Mouse (Mus musculus): ENCODE data around the gene Ip6k1. TPM values are rescaled to one million over a fixed set of nuclear protein-coding genes. Genes with fewer than 3 reads are reported as not detected.
"Not testable (repeated sequence)": the region's sequence is repeated elsewhere in the genome, so short reads cannot be mapped to it uniquely, and the experiment has no call there.

The Ip6k1 gene
- total RNA-seq, 2 experiments from 2014 or later = 153 to 160 TPM

GRCm38 (mm10) chr9:107981684-107982605 lies 20.4 kb upstream of the Ip6k1 start:
- no peak for DNase-seq
- intact Hi-C loops (cut with DNase I) = no loop called here

DNA sequence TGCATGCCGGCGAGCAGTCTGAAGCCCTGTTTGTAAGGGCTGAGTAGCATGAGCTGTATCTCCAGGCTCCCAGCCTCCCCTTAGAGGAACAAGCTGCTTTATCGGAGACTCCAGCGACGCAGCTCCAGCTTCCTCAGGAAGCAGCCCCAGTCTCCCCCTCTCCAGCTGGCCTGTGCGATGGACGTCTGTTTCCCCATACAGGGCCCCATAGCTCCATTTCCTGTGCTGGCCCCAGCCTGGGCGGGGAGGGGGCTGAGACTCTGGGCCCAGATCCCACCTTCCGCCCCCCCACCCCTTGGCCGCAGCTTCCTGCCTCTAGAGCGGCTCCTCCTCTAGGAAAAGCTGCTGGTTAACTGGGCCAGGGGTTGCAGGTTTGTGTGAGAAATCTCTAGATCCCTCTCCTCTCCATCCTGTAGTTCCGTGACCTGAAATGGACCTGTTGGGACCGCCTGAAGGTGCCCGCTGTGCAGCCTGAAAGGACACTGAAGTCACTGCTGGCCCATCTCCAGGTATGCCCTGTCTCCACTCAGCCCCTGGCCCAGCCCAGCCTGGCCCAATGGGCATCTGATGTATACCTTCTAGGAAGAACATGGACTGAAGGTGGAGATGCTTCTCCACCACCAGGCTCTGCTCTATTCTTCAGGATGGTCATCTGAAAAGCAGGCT lies 19.5 kb upstream of the Ip6k1 start, which contains the start of gene Gm20661:
Gene Gm20661 (plus strand): TSS at position 378 of the 666 bp plus-strand sequence.
- peak; percentile 51 for DNase-seq
- intact Hi-C loops (cut with DNase I) = no loop called here

GRCm38 (mm10) chr9:107983421-107983890 lies 18.8 kb upstream of the Ip6k1 start:
- intact Hi-C loops (cut with DNase I) = no loop called here
- DNase-seq = peak; percentile 52

DNA sequence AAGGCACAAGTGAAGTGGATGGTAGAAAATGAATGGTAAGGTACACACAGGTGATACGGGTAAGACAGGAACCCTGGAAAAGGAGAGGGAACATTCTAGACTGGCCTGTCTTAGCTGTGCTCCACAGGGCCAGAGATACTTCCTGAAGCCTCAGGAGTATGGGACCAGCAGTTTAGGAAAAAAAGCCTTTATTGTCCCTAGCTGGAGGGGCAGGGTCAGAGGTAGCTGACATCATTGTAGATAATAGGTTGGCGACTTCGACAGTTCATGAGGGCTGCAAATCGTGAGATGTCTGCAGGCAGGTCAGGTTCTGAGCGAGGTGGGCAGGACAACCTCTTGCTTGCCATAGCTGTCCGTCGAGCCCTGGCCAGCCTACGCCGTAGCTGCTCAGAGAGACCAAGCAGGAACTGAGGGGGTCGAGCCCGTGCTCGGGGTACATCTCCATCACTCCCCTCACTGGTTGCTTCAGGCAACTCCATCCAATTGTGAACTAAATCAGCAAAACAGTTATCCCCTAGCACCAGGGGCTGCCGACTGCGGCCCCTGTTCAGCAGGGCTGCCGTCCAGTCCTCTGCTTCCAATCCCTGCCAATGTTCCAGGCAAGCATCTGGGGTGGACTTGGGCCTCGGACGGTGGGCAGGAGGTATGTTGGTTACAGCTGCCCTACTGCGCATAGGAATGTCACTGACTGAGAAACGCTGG lies 18.1 kb upstream of the Ip6k1 start:
- DNase-seq = no peak

DNA sequence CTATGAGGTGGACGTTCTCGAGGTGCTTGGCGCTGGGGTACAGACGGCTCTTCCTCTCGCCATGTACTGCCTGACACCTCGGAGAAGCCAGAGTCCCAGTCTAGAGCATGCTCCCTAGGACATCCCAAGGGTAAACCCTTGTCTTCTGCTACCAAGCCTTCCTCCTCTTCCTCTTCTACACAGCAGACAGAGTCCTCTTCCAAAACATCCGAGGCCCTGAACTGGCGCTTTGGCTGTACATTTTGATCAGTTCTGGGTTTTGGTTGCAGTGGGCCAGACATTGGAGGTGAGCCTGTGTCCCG lies 17.6 kb upstream of the Ip6k1 start:
- no peak for DNase-seq
- intact Hi-C loops (cut with DNase I) = loop anchor here (5.0 kb wide), 1 partner anchor 82 kb away; no protein-coding TSS in a partner anchor

More for the DNA sequence above, 18.1 kb upstream of the Ip6k1 start:
- intact Hi-C loops (cut with DNase I) = no loop called here

DNA sequence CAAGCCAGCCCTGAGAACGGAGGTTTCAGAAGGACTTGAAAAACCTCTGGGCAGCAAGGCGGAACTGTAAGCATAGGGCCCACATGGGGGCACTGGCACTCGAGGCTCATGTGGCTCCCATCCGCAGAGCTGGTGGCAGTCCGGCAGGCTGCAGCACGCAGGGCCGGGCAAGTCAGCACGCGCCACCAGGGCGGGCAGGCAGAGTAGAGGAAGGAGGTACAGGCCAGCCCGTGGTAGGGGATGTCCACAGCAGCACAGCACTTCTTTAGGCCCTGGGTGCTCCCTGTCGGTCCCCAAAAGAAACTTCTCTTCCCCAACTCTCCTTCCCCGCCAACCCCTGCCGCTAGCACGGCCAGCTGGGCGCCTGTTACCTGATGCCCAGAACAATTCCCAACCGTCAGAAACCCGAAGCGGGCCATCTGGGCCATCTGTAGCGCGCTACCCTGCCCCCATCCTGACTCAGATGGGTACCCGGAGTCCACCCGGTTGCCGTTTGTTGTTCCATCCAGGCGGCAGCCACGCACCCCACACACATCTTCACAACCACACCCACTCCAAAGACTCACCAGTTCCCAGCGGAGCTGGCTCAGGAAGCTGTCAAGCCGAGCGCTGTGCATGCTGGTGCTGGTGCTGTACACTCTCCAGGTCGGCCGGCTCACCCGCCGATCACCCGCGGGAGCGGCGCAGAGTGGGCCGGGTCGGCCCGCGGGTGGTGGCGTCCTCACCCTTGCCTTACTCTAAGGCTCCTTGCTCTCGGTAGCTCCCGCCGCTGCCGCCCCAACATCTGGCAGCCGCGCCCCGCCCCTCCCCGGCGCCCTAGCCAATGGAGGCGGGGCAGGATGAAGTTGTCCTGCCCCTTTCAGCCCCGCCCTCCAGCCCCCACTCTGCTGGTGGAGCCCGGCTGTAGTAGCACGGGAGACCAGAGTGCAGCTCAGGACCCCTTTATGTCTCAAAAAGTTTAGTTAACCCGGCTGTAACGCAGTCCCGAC lies 16.9 kb upstream of the Ip6k1 start, which contains the start of gene Inka1:
Gene Inka1 (minus strand): TSS at position 749 of the 989 bp plus-strand sequence.
- peak; percentile 73 for DNase-seq
- intact Hi-C loops (cut with DNase I) = loop anchor here (5.0 kb wide), 1 partner anchor 83 kb away; no protein-coding TSS in a partner anchor

- intact Hi-C loops (cut with DNase I) = loop anchor here (5.0 kb wide), 1 partner anchor 84 kb away; no protein-coding TSS in a partner anchor
Measured at GRCm38 (mm10) chr9:107986376-107986775, 15.9 kb upstream of the Ip6k1 start.

GRCm38 (mm10) chr9:107987950-107988349 lies 14.4 kb upstream of the Ip6k1 start:
- no peak for DNase-seq
- intact Hi-C loops (cut with DNase I) = loop anchor here (5.0 kb wide), 1 partner anchor 86 kb away; no protein-coding TSS in a partner anchor

More at GRCm38 (mm10) chr9:107986376-107986775, 15.9 kb upstream of the Ip6k1 start:
- DNase-seq = peak; percentile 85

DNA sequence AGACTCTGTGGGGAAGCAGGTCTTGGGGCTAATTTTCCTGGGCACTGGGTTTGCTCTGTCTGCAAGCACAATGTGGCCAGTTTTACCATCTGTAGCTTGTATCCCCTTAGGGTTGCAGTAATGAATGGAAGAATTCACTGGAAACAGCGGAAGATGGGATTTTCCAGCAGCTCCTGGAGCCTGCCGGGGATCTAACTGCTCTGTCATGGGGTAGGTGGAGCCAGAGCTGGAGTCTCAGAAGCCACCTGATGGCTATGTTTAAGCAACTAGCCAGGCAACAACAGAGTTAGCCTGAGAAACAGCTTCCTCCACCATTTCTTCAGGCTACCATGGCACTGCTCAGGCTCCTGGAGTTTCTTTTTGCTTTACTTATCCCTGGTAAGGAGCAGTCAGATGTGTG lies 10.1 kb upstream of the Ip6k1 start, which contains the start of gene Cdhr4:
Gene Cdhr4 (plus strand): TSS at position 301 of the 400 bp plus-strand sequence.
- no peak for DNase-seq
- intact Hi-C loops (cut with DNase I) = no loop called here

DNA sequence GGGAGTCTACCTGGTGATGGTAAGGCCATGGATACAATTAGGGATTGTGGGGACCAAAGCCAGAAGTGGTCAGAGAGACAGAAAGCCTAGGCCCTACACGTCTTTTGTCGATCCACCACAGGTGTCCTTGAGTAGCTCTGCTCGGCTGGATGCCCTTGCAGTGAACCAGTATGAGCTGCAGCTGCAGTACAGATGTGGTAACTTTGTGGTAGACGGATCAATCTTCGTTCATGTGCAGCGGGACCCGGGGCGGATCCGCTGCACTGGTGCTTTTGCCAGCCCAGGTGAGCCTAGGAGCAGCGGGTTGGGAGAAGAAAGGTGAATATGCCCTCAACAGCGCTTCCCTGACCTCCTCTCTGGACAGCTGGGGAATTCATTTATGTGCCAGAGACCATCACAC lies 9.3 kb upstream of the Ip6k1 start:
- no peak for DNase-seq
- intact Hi-C loops (cut with DNase I) = no loop called here

DNA sequence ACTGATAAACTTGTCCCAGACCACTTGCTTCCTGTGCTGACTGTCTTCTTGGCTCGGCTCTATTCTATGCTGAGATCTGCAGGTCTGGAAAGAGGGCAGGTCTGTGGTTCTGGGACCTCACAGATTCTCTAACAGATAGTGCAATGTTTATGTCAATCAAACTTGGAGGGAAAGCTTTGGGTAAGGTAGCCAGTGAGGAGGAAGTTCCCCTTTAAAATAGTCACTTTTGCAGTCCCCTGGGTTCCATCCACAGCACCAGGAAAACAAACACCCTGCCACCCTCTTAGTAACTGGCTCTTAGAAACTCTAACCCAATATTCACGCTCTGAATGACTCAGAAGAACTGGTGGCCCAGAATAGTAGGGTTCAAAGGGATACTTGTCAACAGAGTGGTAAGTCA lies 7.8 kb upstream of the Ip6k1 start:
- no peak for DNase-seq

DNA sequence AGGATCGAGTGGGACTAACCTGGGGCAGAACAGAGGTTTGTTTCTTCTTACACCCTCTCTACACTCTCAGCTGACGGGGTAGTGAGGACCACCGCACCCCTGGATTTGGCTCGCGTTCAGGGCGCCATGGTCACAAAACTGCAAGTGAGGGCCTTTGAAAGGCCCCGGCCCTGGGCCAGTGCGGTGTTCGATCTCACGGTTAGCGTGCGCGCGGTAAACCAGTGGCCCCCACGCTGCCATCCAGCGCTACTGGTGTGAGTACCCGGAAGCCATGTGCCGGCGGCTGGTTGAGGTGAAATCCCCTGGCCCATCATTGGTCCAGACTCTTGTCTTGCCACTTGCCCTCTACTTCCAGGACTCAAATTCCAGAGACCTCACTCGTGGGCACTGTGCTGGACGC lies 6.8 kb upstream of the Ip6k1 start:
- intact Hi-C loops (cut with DNase I) = no loop called here
- DNase-seq = no peak

More for the DNA sequence above, 7.8 kb upstream of the Ip6k1 start:
- intact Hi-C loops (cut with DNase I) = no loop called here

DNA sequence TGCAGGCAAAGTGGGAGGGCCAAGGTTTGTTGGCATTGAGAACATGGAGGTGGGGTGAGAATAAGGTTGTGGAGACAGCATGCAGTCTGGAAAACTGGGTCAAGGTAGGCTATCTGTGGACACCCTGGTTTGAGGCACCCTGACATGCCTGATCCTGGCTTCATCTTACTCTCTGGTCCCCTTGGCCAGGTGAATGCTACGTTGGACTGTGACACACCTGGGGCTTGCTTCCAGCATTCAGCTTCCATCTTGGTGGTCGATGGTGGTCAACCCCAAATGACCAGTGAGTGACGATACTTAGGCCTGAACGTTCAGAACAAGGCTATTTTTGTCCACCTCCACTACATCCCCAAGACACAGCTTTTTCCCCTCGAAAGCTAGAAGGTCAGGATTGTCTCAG lies 6.3 kb upstream of the Ip6k1 start, which contains the start of gene Gm20662:
Gene Gm20662 (plus strand): TSS at position 301 of the 400 bp plus-strand sequence.
- intact Hi-C loops (cut with DNase I) = no loop called here
- DNase-seq = no peak

DNA sequence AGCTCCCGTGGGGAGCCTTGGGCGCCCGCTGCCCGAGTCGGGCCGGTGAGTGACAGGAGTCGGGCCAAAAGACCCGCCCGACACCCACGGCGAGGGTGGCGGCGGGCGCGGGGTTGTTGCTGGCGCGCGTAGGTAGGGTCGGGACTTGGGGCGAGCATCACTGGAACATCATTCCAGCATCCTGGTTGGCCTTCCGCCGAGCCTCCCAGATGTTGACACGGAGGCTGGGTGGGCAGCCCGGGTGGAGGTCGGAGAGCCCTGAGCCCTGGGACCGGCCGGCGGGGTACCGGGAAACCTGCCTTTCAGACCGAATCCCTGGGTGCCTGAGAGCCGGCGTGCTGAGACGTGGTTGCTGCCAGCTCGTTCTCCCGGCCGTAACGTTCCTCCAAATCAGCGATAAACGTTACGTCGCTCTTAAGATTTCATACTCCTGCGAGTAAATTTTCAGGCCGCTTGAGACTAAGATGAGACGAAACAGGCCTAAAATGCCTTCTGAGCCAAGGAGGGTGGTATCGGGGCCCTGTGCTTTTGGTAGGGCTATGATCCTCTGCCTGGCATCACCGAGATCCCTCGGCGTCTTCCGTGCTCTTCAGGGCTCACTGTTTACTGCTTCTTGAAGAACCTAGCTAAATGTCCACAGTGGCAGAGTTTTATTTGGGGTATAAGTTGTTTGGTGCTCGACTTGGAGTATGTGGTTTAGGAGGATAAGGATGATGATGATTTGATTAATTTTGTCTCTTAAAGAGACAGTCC lies 653 bp downstream of the Ip6k1 start:
- intact Hi-C loops (cut with DNase I) = no loop called here
- no peak for DNase-seq

GRCm38 (mm10) chr9:108003531-108003890 lies 1.2 kb downstream of the Ip6k1 start:
- intact Hi-C loops (cut with DNase I) = no loop called here
- DNase-seq = peak; percentile 15

DNA sequence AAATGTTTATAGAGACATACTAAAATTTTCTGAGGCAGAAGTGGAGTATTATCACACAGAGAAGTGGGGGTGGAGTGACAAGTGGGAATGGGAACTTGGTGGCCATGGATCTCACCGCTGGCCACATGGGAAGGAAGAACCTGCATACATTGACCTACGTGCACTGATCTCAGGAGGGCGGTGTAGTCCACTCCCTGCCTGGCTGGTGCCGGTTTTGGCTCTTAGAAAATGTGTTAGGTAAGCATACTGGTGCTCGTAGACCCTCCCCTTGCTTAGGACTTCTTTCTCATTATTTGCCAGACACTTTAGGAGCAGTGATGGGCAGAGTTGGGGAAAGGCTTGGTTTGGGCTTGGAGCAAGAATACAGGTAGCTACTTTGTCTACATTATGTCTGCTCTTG lies 5.7 kb downstream of the Ip6k1 start:
- intact Hi-C loops (cut with DNase I) = no loop called here
- no peak for DNase-seq

- no peak for DNase-seq
- intact Hi-C loops (cut with DNase I) = no loop called here
Measured at GRCm38 (mm10) chr9:108010385-108010784, 8.1 kb downstream of the Ip6k1 start.

GRCm38 (mm10) chr9:108013577-108013976 lies 11.3 kb downstream of the Ip6k1 start:
- DNase-seq; intact Hi-C loops (cut with DNase I): not testable (repeated sequence)

- intact Hi-C loops (cut with DNase I) = no loop called here
Measured at GRCm38 (mm10) chr9:108017127-108017526, 14.8 kb downstream of the Ip6k1 start.

More at GRCm38 (mm10) chr9:108017127-108017526, 14.8 kb downstream of the Ip6k1 start:
- DNase-seq = no peak

Data from left cerebral cortex, postnatal 4 days (tissue).